Mouse (Mus musculus) hindbrain, embryonic 10.5 days (tissue): ENCODE data around the gene Nat10. TPM values are rescaled to one million over a fixed set of nuclear protein-coding genes. Genes with fewer than 3 reads are reported as not detected.

Experiments used
- DNase-seq: peaks from one replicate; pipeline ENCODE4 v3.0.0-alpha.2; 2017; ENCODE audit warnings: low spot score
- H3K27ac ChIP-seq: fragments of 300-500 bp; sonication (generic); 2 replicates; pipeline ENCODE4 v1.5.1; 2016; ENCODE audit warnings: mild to moderate bottlenecking, moderate library complexity
- H3K27me3 ChIP-seq: fragments of 300-500 bp; sonication (generic); 2 replicates; pipeline ENCODE4 v1.6.1; 2016; ENCODE audit warnings: mild to moderate bottlenecking; ENCODE audit not compliant: poor library complexity, insufficient read depth, severe bottlenecking
- H3K36me3 ChIP-seq: fragments of 300-500 bp; sonication (generic); 2 replicates; pipeline ENCODE4 v1.6.1; 2016; ENCODE audit warnings: mild to moderate bottlenecking, moderate library complexity
- H3K4me1 ChIP-seq: fragments of 300-500 bp; sonication (generic); replicated peaks from 2 replicates; pipeline ENCODE4 v1.6.1; 2016; ENCODE audit warnings: mild to moderate bottlenecking
- H3K4me3 ChIP-seq: fragments of 300-500 bp; sonication (generic); 2 replicates; pipeline ENCODE4 v1.5.1; 2016; ENCODE audit warnings: mild to moderate bottlenecking, moderate library complexity
- H3K9me3 ChIP-seq: fragments of 300-500 bp; sonication (generic); 2 replicates; pipeline ENCODE4 v1.6.1; 2016; ENCODE audit warnings: mild to moderate bottlenecking, moderate library complexity
- WGBS: fragments of 180-500 bp; shearing (Covaris S2); methylation state at CpG from one replicate; pipeline ENCODE4 v1.1.7; 2016; 5-methylcytosine and 5-hydroxymethylcytosine counted together
- polyA plus RNA-seq: library from polyadenylated mRNA; unstranded; fragments of >200 nt; fragmentation: Nextera tagmentation; extraction: Ambion mirVana; gene quantifications from 2 replicates; pipeline ENCODE4 v1.2.1, GENCODE M21; 2016

The Nat10 gene
- polyA plus RNA-seq, 1 experiment from 2014 or later = 26.3 TPM

GRCm38 (mm10) chr2:103682927-103683442 is 78.1 kb downstream of the Nat10 start:
- no peak for DNase-seq
- H3K4me3 ChIP-seq = no peak overlapping the region
- no peaks in the 10 kb centered on the region for H3K27me3 ChIP-seq
- no peaks in the 10 kb centered on the region for H3K9me3 ChIP-seq
- no peaks in the 10 kb centered on the region for H3K36me3 ChIP-seq
- peak overlapping the region; percentile 20 for H3K27ac ChIP-seq
- 78% methylated on average over 9 of the region's 9 CpGs for WGBS
- peaks cover 31% of the 10 kb centered on the region for H3K4me1 ChIP-seq

GRCm38 (mm10) chr2:103682261-103682722 is 78.8 kb downstream of the Nat10 start:
- H3K27ac ChIP-seq = peak overlapping the region; percentile 20
- no peak for DNase-seq
- WGBS = 77% methylated on average over 9 of the region's 9 CpGs
- H3K4me1 ChIP-seq = peaks cover 38% of the 10 kb centered on the region
- no peaks in the 10 kb centered on the region for H3K27me3 ChIP-seq
- H3K36me3 ChIP-seq = no peaks in the 10 kb centered on the region
- no peaks in the 10 kb centered on the region for H3K9me3 ChIP-seq
- no peak overlapping the region for H3K4me3 ChIP-seq

GRCm38 (mm10) chr2:103681149-103681548 is 79.9 kb downstream of the Nat10 start:
- Histone ChIP-seq H3K4me1 (peaks cover 48% of the 10 kb centered on the region), H3K36me3 (no peaks in the 10 kb centered on the region), H3K27ac (no peak overlapping the region), H3K4me3 (no peak overlapping the region), H3K27me3 (no peaks in the 10 kb centered on the region), H3K9me3 (no peaks in the 10 kb centered on the region)
- no peak for DNase-seq
- WGBS = 88% methylated on average over 5 of the region's 5 CpGs

GRCm38 (mm10) chr2:103680364-103681110 is 80.5 kb downstream of the Nat10 start:
- DNase-seq = no peak
- Histone ChIP-seq H3K27me3 (no peaks in the 10 kb centered on the region), H3K27ac (no peak overlapping the region), H3K9me3 (no peaks in the 10 kb centered on the region), H3K4me1 (peaks cover 49% of the 10 kb centered on the region), H3K36me3 (no peaks in the 10 kb centered on the region), H3K4me3 (no peak overlapping the region)
- WGBS = 84% methylated on average over 9 of the region's 9 CpGs

- no peak for DNase-seq
- WGBS = 83% methylated on average over 6 of the region's 6 CpGs
- H3K4me3 ChIP-seq = no peak overlapping the region
- H3K4me1 ChIP-seq = peaks cover 42% of the 10 kb centered on the region
- no peaks in the 10 kb centered on the region for H3K9me3 ChIP-seq
- H3K36me3 ChIP-seq = no peaks in the 10 kb centered on the region
- H3K27ac ChIP-seq = no peak overlapping the region
- no peaks in the 10 kb centered on the region for H3K27me3 ChIP-seq
Observed at GRCm38 (mm10) chr2:103678433-103678832, 82.6 kb downstream of the Nat10 start.

GRCm38 (mm10) chr2:103677614-103678369 is 83.3 kb downstream of the Nat10 start:
- no peak for DNase-seq
- Histone ChIP-seq H3K27ac (peak overlapping the region; percentile 45; the same call in 1 of the 2 replicates), H3K27me3 (no peaks in the 10 kb centered on the region), H3K9me3 (no peaks in the 10 kb centered on the region), H3K4me3 (no peak overlapping the region), H3K36me3 (no peaks in the 10 kb centered on the region), H3K4me1 (peaks cover 38% of the 10 kb centered on the region)
- WGBS = 68% methylated on average over 7 of the region's 7 CpGs

GRCm38 (mm10) chr2:103676808-103677207 is 84.3 kb downstream of the Nat10 start:
- Histone ChIP-seq H3K27ac (no peak overlapping the region), H3K9me3 (no peaks in the 10 kb centered on the region), H3K27me3 (no peaks in the 10 kb centered on the region), H3K4me1 (peaks cover 33% of the 10 kb centered on the region), H3K4me3 (no peak overlapping the region), H3K36me3 (no peaks in the 10 kb centered on the region)
- WGBS = 66% methylated on average over 2 of the region's 2 CpGs
- no peak for DNase-seq

- Histone ChIP-seq H3K36me3 (no peaks in the 10 kb centered on the region), H3K9me3 (no peaks in the 10 kb centered on the region), H3K4me3 (no peak overlapping the region), H3K27me3 (no peaks in the 10 kb centered on the region), H3K27ac (no peak overlapping the region), H3K4me1 (peaks cover 34% of the 10 kb centered on the region)
- WGBS = 86% methylated on average over 5 of the region's 5 CpGs
- DNase-seq = no peak
Observed at GRCm38 (mm10) chr2:103675391-103675790, 85.7 kb downstream of the Nat10 start.

- no peak for DNase-seq
- no peaks in the 10 kb centered on the region for H3K27me3 ChIP-seq
- H3K36me3 ChIP-seq = no peaks in the 10 kb centered on the region
- H3K27ac ChIP-seq = no peak overlapping the region
- 87% methylated on average over 4 of the region's 4 CpGs for WGBS
- peaks cover 48% of the 10 kb centered on the region for H3K4me1 ChIP-seq
- H3K9me3 ChIP-seq = no peaks in the 10 kb centered on the region
- no peak overlapping the region for H3K4me3 ChIP-seq
Observed at GRCm38 (mm10) chr2:103673609-103674008, 87.5 kb downstream of the Nat10 start.

GRCm38 (mm10) chr2:103672573-103673119 is 88.4 kb downstream of the Nat10 start:
- no peak for DNase-seq
- no peak overlapping the region for H3K27ac ChIP-seq
- WGBS = 76% methylated on average over 7 of the region's 7 CpGs
- no peaks in the 10 kb centered on the region for H3K27me3 ChIP-seq
- H3K36me3 ChIP-seq = no peaks in the 10 kb centered on the region
- H3K9me3 ChIP-seq = no peaks in the 10 kb centered on the region
- peaks cover 47% of the 10 kb centered on the region for H3K4me1 ChIP-seq
- H3K4me3 ChIP-seq = no peak overlapping the region
